Mouse (Mus musculus) heart, postnatal 36 days (tissue): ENCODE data around the gene Gemin2. TPM values are rescaled to one million over a fixed set of nuclear protein-coding genes. Genes with fewer than 3 reads are reported as not detected.
A peak's percentile ranks its signal among the peaks of the same experiment; 100 is the strongest.
"Not testable (repeated sequence)": the region's sequence is repeated elsewhere in the genome, so short reads cannot be mapped to it uniquely, and the experiment has no call there.

ENCODE experiments used
- DNase-seq, 2 experiments: peaks; one replicate each; pipeline ENCODE4 v3.0.0; 2021 to 2022
- intact Hi-C: fragments of 180-260 bp; cut with DNase I; formaldehyde crosslinking; loops from one replicate; pipeline ENCODE4 v1.15.1; 2025
- total RNA-seq, 2 experiments: library from RNA; stranded (reverse); gene quantifications; 2 replicates each; pipeline ENCODE4 v1.2.3; 2021

Gene Gemin2
- total RNA-seq, 2 experiments from 2014 or later, result 6.2 to 6.5 TPM

- intact Hi-C loops, result no loop called here
- no peak for DNase-seq
These were observed 42.1 kb downstream of the Gemin2 start for GRCm38 (mm10) chr12:59055196-59055850.

- intact Hi-C loops, result no loop called here
- DNase-seq, result no peak
These were observed 43.0 kb downstream of the Gemin2 start for GRCm38 (mm10) chr12:59056222-59056621.

- intact Hi-C loops, DNase-seq: not testable (repeated sequence)
These were observed 45.0 kb downstream of the Gemin2 start for GRCm38 (mm10) chr12:59058242-59058641.

- intact Hi-C loops, result no loop called here
- no peak for DNase-seq
These were observed 47.1 kb downstream of the Gemin2 start for GRCm38 (mm10) chr12:59060322-59060721.

- intact Hi-C loops, result no loop called here
- DNase-seq, result peak; percentile 75 to 82
These were observed 47.9 kb downstream of the Gemin2 start, which contains the start of gene Trappc6b for GRCm38 (mm10) chr12:59060993-59061595. TSS of gene Trappc6b (minus strand) at chr12:59061472.

- no peak for DNase-seq
- intact Hi-C loops, result loop anchor here (5.0 kb wide), 1 partner anchor 152 kb away; the partner anchor contains the start of gene Fbxo33
These were observed 51.6 kb downstream of the Gemin2 start for GRCm38 (mm10) chr12:59064837-59065236.

GRCm38 (mm10) chr12:59065776-59066175, 52.6 kb downstream of the Gemin2 start:
- intact Hi-C loops, result loop anchor here (2.0 to 5.0 kb wide), 3 partner anchors 53 to 152 kb away; partner anchors contain the start of genes Fbxo33, Gemin2 and Sec23a
- no peak for DNase-seq

- DNase-seq, result peak; percentile 95
- intact Hi-C loops, result loop anchor here (2.0 to 5.0 kb wide), 3 partner anchors 54 to 151 kb away; partner anchors contain the start of genes Fbxo33, Gemin2 and Sec23a
These were observed 53.4 kb downstream of the Gemin2 start, which contains the start of gene Pnn for GRCm38 (mm10) chr12:59066448-59067077. TSS of gene Pnn (plus strand) at chr12:59066884.

- no peak for DNase-seq
- intact Hi-C loops, result loop anchor here (2.0 to 5.0 kb wide), 3 partner anchors 54 to 150 kb away; partner anchors contain the start of genes Fbxo33, Gemin2 and Sec23a
These were observed 53.9 kb downstream of the Gemin2 start for GRCm38 (mm10) chr12:59067095-59067494.

GRCm38 (mm10) chr12:59068791-59069190, 55.6 kb downstream of the Gemin2 start:
- intact Hi-C loops, result loop anchor here (5.0 kb wide), 1 partner anchor 149 kb away; the partner anchor contains the start of gene Fbxo33
- DNase-seq, result no peak

- DNase-seq, result no peak
- intact Hi-C loops, result no loop called here
These were observed 59.1 kb downstream of the Gemin2 start for GRCm38 (mm10) chr12:59072286-59072685.

GRCm38 (mm10) chr12:59074052-59074451, 60.9 kb downstream of the Gemin2 start:
- DNase-seq, result no peak
- intact Hi-C loops, result no loop called here

GRCm38 (mm10) chr12:59076996-59077395, 63.8 kb downstream of the Gemin2 start:
- intact Hi-C loops, result no loop called here
- no peak for DNase-seq

GRCm38 (mm10) chr12:59077883-59078282, 64.7 kb downstream of the Gemin2 start:
- intact Hi-C loops, result no loop called here
- no peak for DNase-seq

Other genes with a start within 250 kb of the Gemin2 start
- gene Sec23a, start 1.4 kb upstream of the Gemin2 start, total RNA-seq, result 10 to 100 TPM; 42.5 to 43.8 TPM
- 10 to 100 TPM; 72.2 to 74.3 TPM for gene Trappc6b, start 48.1 kb downstream of the Gemin2 start, total RNA-seq
- 10 to 100 TPM; 23.8 to 26.3 TPM for gene Pnn, start 53.5 kb downstream of the Gemin2 start, total RNA-seq
- gene Mia2, start 82.4 kb downstream of the Gemin2 start, total RNA-seq, result 100 to 1,000 TPM; 104 to 112 TPM
- gene Fbxo33, start 206.3 kb downstream of the Gemin2 start, total RNA-seq, result 10 to 100 TPM in 1 of 2 experiments, 1 to 10 TPM in 1; 9.0 to 10.7 TPM